ENCODE assay signal across 8 mouse cellular contexts in genomic region chr4:126251655-126252254, GRCm38 (mm10). TPM values are rescaled to one million over a fixed set of nuclear protein-coding genes. Genes with fewer than 3 reads are reported as not detected.
DNase-seq lines count a peak whose midpoint lies in the region; ATAC-seq and TF ChIP-seq lines count a peak whose summit lies in the region.

No protein-coding gene starts in this region.

- no peaks in the 10 kb centered on the region for H3K27me3 ChIP-seq in forebrain, postnatal 0 days (ENCODE audit: insufficient read depth, low read length)
- H3K27me3 ChIP-seq in intestine, embryonic 15.5 days (replicated peaks), result no peaks in the 10 kb centered on the region
- no peaks in the 10 kb centered on the region for H3K27me3 ChIP-seq in stomach, embryonic 14.5 days (ENCODE audit: control insufficient read depth, insufficient read depth, low read length)

- H3K4me1 ChIP-seq in forebrain, postnatal 0 days (ENCODE audit: insufficient read depth), result peaks cover 28% of the 10 kb centered on the region; the same call in 1 of the 2 replicates
- peaks cover 44% of the 10 kb centered on the region for H3K4me1 ChIP-seq in intestine, embryonic 15.5 days (replicated peaks)
- H3K4me1 ChIP-seq in lung, adult 2 months (ENCODE audit: control insufficient read depth, insufficient read depth, low read length), result peaks cover 35% of the 10 kb centered on the region
- H3K4me1 ChIP-seq in stomach, embryonic 14.5 days (ENCODE audit: control insufficient read depth, insufficient read depth, low read length), result peaks cover 33% of the 10 kb centered on the region

- peak; percentile 62 for DNase-seq in adrenal gland, postnatal 14 days
- no peak for DNase-seq in adrenal gland, adult 8-10 months
- DNase-seq in forebrain, postnatal 0 days, result no peak
- DNase-seq in lung, adult 2 months, result no peak
- DNase-seq in right cerebral cortex, postnatal 14 days, result no peak
- no peak for DNase-seq in layer of hippocampus, adult 8-10 months (ENCODE audit: low spot score in 2 of 2)

- 0 out of 2 replicates have a peak overlapping the region, but pooled peaks have one; percentile 15 for H3K27ac ChIP-seq in forebrain, postnatal 0 days (ENCODE audit: low read depth, low read length)
- peak overlapping the region; percentile 32; the same call in 1 of the 2 replicates for H3K27ac ChIP-seq in intestine, embryonic 15.5 days
- peak overlapping the region; percentile 33; the same call in 1 of the 2 replicates for H3K27ac ChIP-seq in stomach, embryonic 14.5 days (ENCODE audit: low read length)

- ATAC-seq in forebrain, postnatal 0 days, result no peak
- ATAC-seq in intestine, embryonic 15.5 days, result no peak
- no peak for ATAC-seq in stomach, embryonic 14.5 days (ENCODE audit: insufficient number of reproducible peaks, insufficient read depth, low FRiP score, low read depth)

- H3K4me3 ChIP-seq in forebrain, postnatal 0 days (ENCODE audit: low read depth, low read length), result no peak overlapping the region; the same call in 1 of the 2 replicates
- no peak overlapping the region for H3K4me3 ChIP-seq in intestine, embryonic 15.5 days (replicated peaks)
- H3K4me3 ChIP-seq in lung, adult 2 months (replicated peaks; ENCODE audit: extremely low read depth, low read depth, low read length), result peak overlapping the region; percentile 45
- no peak overlapping the region for H3K4me3 ChIP-seq in stomach, embryonic 14.5 days (ENCODE audit: low read depth, low read length)

- no peaks in the 10 kb centered on the region for H3K9me3 ChIP-seq in forebrain, postnatal 0 days (ENCODE audit: low read length)
- no peaks in the 10 kb centered on the region for H3K9me3 ChIP-seq in intestine, embryonic 15.5 days
- H3K9me3 ChIP-seq in stomach, embryonic 14.5 days (ENCODE audit: control insufficient read depth, low read depth, low read length), result no peaks in the 10 kb centered on the region

- peak; percentile 46; the same call in 1 of the 2 replicates for TF ChIP-seq POLR2A in lung, adult 2 months (IDR thresholded peaks at IDR 0.05; ENCODE audit: borderline replicate concordance, extremely low read depth, low read depth, low read length)

- no peaks in the 10 kb centered on the region; the same call in 1 of the 2 replicates for H3K36me3 ChIP-seq in forebrain, postnatal 0 days (ENCODE audit: insufficient read depth)
- no peaks in the 10 kb centered on the region for H3K36me3 ChIP-seq in intestine, embryonic 15.5 days
- no peaks in the 10 kb centered on the region; the same call in none of the 2 replicates for H3K36me3 ChIP-seq in stomach, embryonic 14.5 days (ENCODE audit: control insufficient read depth, insufficient read depth, low read length)

- WGBS in forebrain, postnatal 0 days, result 68% methylated on average over 11 of the region's 11 CpGs
- WGBS in intestine, embryonic 15.5 days, result 53% methylated on average over 11 of the region's 11 CpGs
- WGBS in lung, adult 2 months, result 38% methylated on average over 11 of the region's 11 CpGs
- 57% methylated on average over 11 of the region's 11 CpGs for WGBS in stomach, embryonic 14.5 days

- peak overlapping the region; percentile 18; the same call in 1 of the 2 replicates for H3K9ac ChIP-seq in forebrain, postnatal 0 days
- H3K9ac ChIP-seq in intestine, embryonic 15.5 days, result no peak overlapping the region
- no peak overlapping the region for H3K9ac ChIP-seq in stomach, embryonic 14.5 days (replicated peaks; ENCODE audit: low read depth, low read length)

- H3K4me2 ChIP-seq in forebrain, postnatal 0 days (ENCODE audit: low read depth), result no peak overlapping the region
- H3K4me2 ChIP-seq in intestine, embryonic 15.5 days (replicated peaks), result peak overlapping the region; percentile 30
- H3K4me2 ChIP-seq in stomach, embryonic 14.5 days (replicated peaks; ENCODE audit: low read depth, low read length), result no peak overlapping the region; the same call in 1 of the 2 replicates

- peak; percentile 7; the same call in 1 of the 2 replicates for TF ChIP-seq CTCF in forebrain, postnatal 0 days (IDR thresholded peaks at IDR 0.05; ENCODE audit: low read depth)
- no peak for TF ChIP-seq CTCF in lung, adult 2 months (IDR thresholded peaks at IDR 0.05; ENCODE audit: insufficient read depth, low read length)

RNA-seq across cellular contexts. Expression of gene Map7d1, which starts 4.4 kb away (rescaled TPM):
- 53.4 and 67.3 TPM in 2 replicates for total RNA-seq in adrenal gland, postnatal 14 days (2021)
- 10 to 100 TPM; 55.4 to 81.7 (median 66.8) TPM for total RNA-seq in adrenal gland, adult 8-10 months (2022)
- total RNA-seq in forebrain, postnatal 0 days (2014; rRNA removed), result 105 and 115 TPM in 2 replicates
- polyA plus RNA-seq in forebrain, postnatal 0 days (2015; fragmentation: Nextera tagmentation; extraction: Ambion mirVana), result 63.6 and 71.1 TPM in 2 replicates
- polyA plus RNA-seq in intestine, embryonic 15.5 days (2015; fragmentation: Nextera tagmentation; extraction: Ambion mirVana), result 26.7 and 27.6 TPM in 2 replicates
- 153 and 194 TPM in 2 replicates for polyA plus RNA-seq in lung, adult 2 months (2012; rRNA removed)
- 37.2 and 38.7 TPM in 2 replicates for polyA plus RNA-seq in stomach, embryonic 14.5 days (2014; fragmentation: Nextera tagmentation; extraction: Ambion mirVana)
- total RNA-seq in layer of hippocampus, adult 8-10 months (2022), result 100 to 1,000 TPM; 240 to 257 (median 248) TPM

RNA-seq across cellular contexts. Expression of gene Trappc3, which starts 10.4 kb away (rescaled TPM):
- 70.8 and 75.6 TPM in 2 replicates for total RNA-seq in adrenal gland, postnatal 14 days (2021)
- total RNA-seq in adrenal gland, adult 8-10 months (2022), result 100 to 1,000 TPM in 1 of 4 experiments, 10 to 100 TPM in 3; 94.1 to 101 (median 96.2) TPM
- total RNA-seq in forebrain, postnatal 0 days (2014; rRNA removed), result 143 TPM in 2 replicates
- polyA plus RNA-seq in forebrain, postnatal 0 days (2015; fragmentation: Nextera tagmentation; extraction: Ambion mirVana), result 199 and 202 TPM in 2 replicates
- polyA plus RNA-seq in intestine, embryonic 15.5 days (2015; fragmentation: Nextera tagmentation; extraction: Ambion mirVana), result 94.2 and 99.7 TPM in 2 replicates
- 31.7 and 51.1 TPM in 2 replicates for polyA plus RNA-seq in lung, adult 2 months (2012; rRNA removed)
- 14.7 and 17.1 TPM in 2 replicates for polyA plus RNA-seq in stomach, embryonic 14.5 days (2014; fragmentation: Nextera tagmentation; extraction: Ambion mirVana)
- 10 to 100 TPM; 79.9 to 89.9 (median 85.1) TPM for total RNA-seq in layer of hippocampus, adult 8-10 months (2022)

RNA-seq across cellular contexts. Expression of gene Col8a2, which starts 34.8 kb away (rescaled TPM):
- total RNA-seq in adrenal gland, postnatal 14 days (2021), result 2.9 and 3.1 TPM in 2 replicates
- 1 to 10 TPM; 3.5 to 4.6 (median 4.0) TPM for total RNA-seq in adrenal gland, adult 8-10 months (2022)
- 6.5 and 11.6 TPM in 2 replicates for total RNA-seq in forebrain, postnatal 0 days (2014; rRNA removed)
- polyA plus RNA-seq in forebrain, postnatal 0 days (2015; fragmentation: Nextera tagmentation; extraction: Ambion mirVana), result 2.5 and 3.0 TPM in 2 replicates
- 7.1 and 8.2 TPM in 2 replicates for polyA plus RNA-seq in intestine, embryonic 15.5 days (2015; fragmentation: Nextera tagmentation; extraction: Ambion mirVana)
- polyA plus RNA-seq in lung, adult 2 months (2012; rRNA removed), result 3.5 and 4.4 TPM in 2 replicates
- polyA plus RNA-seq in stomach, embryonic 14.5 days (2014; fragmentation: Nextera tagmentation; extraction: Ambion mirVana), result 10.2 and 10.8 TPM in 2 replicates
- total RNA-seq in layer of hippocampus, adult 8-10 months (2022), result 1 to 10 TPM; 1.7 to 2.3 (median 2.0) TPM

RNA-seq across cellular contexts. Expression of gene Thrap3, which starts 49.2 kb away (rescaled TPM):
- total RNA-seq in adrenal gland, postnatal 14 days (2021), result 190 and 212 TPM in 2 replicates
- total RNA-seq in adrenal gland, adult 8-10 months (2022), result 100 to 1,000 TPM; 203 to 250 (median 221) TPM
- 113 and 165 TPM in 2 replicates for total RNA-seq in forebrain, postnatal 0 days (2014; rRNA removed)
- polyA plus RNA-seq in forebrain, postnatal 0 days (2015; fragmentation: Nextera tagmentation; extraction: Ambion mirVana), result 92.4 and 111 TPM in 2 replicates
- 172 and 202 TPM in 2 replicates for polyA plus RNA-seq in intestine, embryonic 15.5 days (2015; fragmentation: Nextera tagmentation; extraction: Ambion mirVana)
- 40.0 and 62.8 TPM in 2 replicates for polyA plus RNA-seq in lung, adult 2 months (2012; rRNA removed)
- polyA plus RNA-seq in stomach, embryonic 14.5 days (2014; fragmentation: Nextera tagmentation; extraction: Ambion mirVana), result 258 and 268 TPM in 2 replicates
- total RNA-seq in layer of hippocampus, adult 8-10 months (2022), result 100 to 1,000 TPM; 151 to 172 (median 170) TPM
